Mouse (Mus musculus): ENCODE measurements around the gene Sorl1.

DNA sequence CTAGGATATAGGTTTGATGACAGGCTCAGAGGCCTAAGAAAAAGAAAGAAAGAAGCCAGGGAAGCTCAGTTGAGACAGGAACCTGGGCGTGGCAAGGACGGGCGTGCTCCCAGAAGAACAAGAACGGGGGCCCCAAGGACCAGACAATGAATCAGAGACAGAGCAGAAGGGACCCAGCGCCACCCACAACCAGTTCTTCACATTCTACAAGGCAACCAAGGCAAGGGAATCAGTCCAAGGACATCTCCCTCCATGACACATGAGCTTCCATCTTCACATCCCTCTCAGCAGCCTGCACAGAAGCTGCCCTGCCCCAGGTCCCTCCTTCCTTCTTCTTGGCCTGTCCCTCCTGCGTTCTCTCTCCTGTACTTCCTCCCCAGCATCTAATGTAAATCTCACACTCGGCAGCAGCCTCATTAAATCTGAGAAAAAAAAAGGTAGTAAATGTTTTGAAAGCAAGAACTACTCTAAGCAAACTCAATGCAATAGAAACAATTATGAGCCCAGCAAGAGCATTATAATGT is 30.0 kb downstream of the Sorl1 start:
- TF ChIP-seq EP300 (IDR thresholded peaks at IDR 0.05; ENCODE audit: low read depth) = no peak
- no peak for TF ChIP-seq CTCF (IDR thresholded peaks at IDR 0.05; ENCODE audit: low read depth)

Measured in heart, postnatal 0 days (tissue).